In genomic region chr5:57945419-57945818, GRCm38 (mm10) we compare ENCODE assay signal across 14 mouse cellular contexts.
A peak's percentile ranks its signal among the peaks of the same experiment; 100 is the strongest.
DNase-seq lines count a peak whose midpoint lies in the region; ATAC-seq lines count a peak whose summit lies in the region.
"Had no signal": no experiment of that assay in that cellular context is flagged by ENCODE, and none has a peak within 500 bp of the region (broad histone marks: within the 10 kb centered on the region; RNA-seq: fewer than 3 reads in every experiment).

No protein-coding gene starts in this region.

- no peaks in the 10 kb centered on the region for H3K9me3 ChIP-seq in heart, embryonic 13.5 days
- no peaks in the 10 kb centered on the region for H3K9me3 ChIP-seq in heart, embryonic 12.5 days (replicated peaks)
- H3K9me3 ChIP-seq in midbrain, embryonic 14.5 days (ENCODE audit: control insufficient read depth, low read length), result no peaks in the 10 kb centered on the region
- H3K9me3 ChIP-seq in midbrain, embryonic 16.5 days (replicated peaks; ENCODE audit: control insufficient read depth, low read length, poor library complexity, severe bottlenecking), result no peaks in the 10 kb centered on the region
- H3K9me3 ChIP-seq in heart, embryonic 15.5 days (replicated peaks), result no peaks in the 10 kb centered on the region
- H3K9me3 ChIP-seq: embryonic facial prominence, embryonic 15.5 days; forebrain, embryonic 13.5 days had no signal

- H3K9ac ChIP-seq in heart, embryonic 13.5 days, result no peak overlapping the region
- H3K9ac ChIP-seq in heart, embryonic 12.5 days, result no peak overlapping the region
- H3K9ac ChIP-seq in midbrain, embryonic 14.5 days (replicated peaks; ENCODE audit: low read length), result no peak overlapping the region
- no peak overlapping the region for H3K9ac ChIP-seq in midbrain, embryonic 16.5 days (ENCODE audit: low read depth, low read length)
- H3K9ac ChIP-seq in heart, embryonic 15.5 days, result no peak overlapping the region
- H3K9ac ChIP-seq: embryonic facial prominence, embryonic 15.5 days; forebrain, embryonic 13.5 days; liver, embryonic 14.5 days had no signal

- WGBS in heart, embryonic 13.5 days, result 37% methylated on average over 3 of the region's 3 CpGs
- 57% methylated on average over 3 of the region's 3 CpGs for WGBS in heart, embryonic 12.5 days
- 49% methylated on average over 3 of the region's 3 CpGs for WGBS in midbrain, embryonic 14.5 days
- 48% methylated on average over 3 of the region's 3 CpGs for WGBS in midbrain, embryonic 16.5 days
- 38% methylated on average over 3 of the region's 3 CpGs for WGBS in heart, embryonic 15.5 days

- H3K4me3 ChIP-seq in heart, embryonic 13.5 days, result no peak overlapping the region
- no peak overlapping the region for H3K4me3 ChIP-seq in heart, embryonic 12.5 days
- H3K4me3 ChIP-seq in midbrain, embryonic 14.5 days (replicated peaks; ENCODE audit: low read depth, low read length), result no peak overlapping the region
- no peak overlapping the region for H3K4me3 ChIP-seq in midbrain, embryonic 16.5 days (ENCODE audit: low read depth, low read length)
- H3K4me3 ChIP-seq in heart, embryonic 15.5 days, result no peak overlapping the region
- H3K4me3 ChIP-seq: embryonic facial prominence, embryonic 15.5 days; forebrain, embryonic 13.5 days had no signal

- no peak for ATAC-seq in heart, embryonic 13.5 days (ENCODE audit: extremely low read depth, insufficient number of reproducible peaks, low FRiP score, low TSS enrichment)
- no peak for ATAC-seq in heart, embryonic 12.5 days (ENCODE audit: insufficient number of reproducible peaks, low FRiP score)
- ATAC-seq in midbrain, embryonic 14.5 days (ENCODE audit: low FRiP score, low TSS enrichment), result no peak
- ATAC-seq in midbrain, embryonic 16.5 days, result no peak
- ATAC-seq in heart, embryonic 15.5 days (replicated peaks; ENCODE audit: insufficient number of reproducible peaks, insufficient read depth, low FRiP score, low read depth), result peak; percentile 79
- ATAC-seq: forebrain, embryonic 13.5 days had no signal

- H3K36me3 ChIP-seq in heart, embryonic 13.5 days, result peaks cover 4% of the 10 kb centered on the region; the same call in 1 of the 2 replicates
- H3K36me3 ChIP-seq in heart, embryonic 12.5 days, result peaks cover 3% of the 10 kb centered on the region; the same call in 1 of the 2 replicates
- H3K36me3 ChIP-seq in midbrain, embryonic 14.5 days (ENCODE audit: control insufficient read depth, insufficient read depth, low read length), result no peaks in the 10 kb centered on the region
- peaks cover 3% of the 10 kb centered on the region; the same call in 1 of the 2 replicates for H3K36me3 ChIP-seq in midbrain, embryonic 16.5 days (ENCODE audit: control insufficient read depth, insufficient read depth, low read length)
- no peaks in the 10 kb centered on the region for H3K36me3 ChIP-seq in heart, embryonic 15.5 days
- H3K36me3 ChIP-seq: embryonic facial prominence, embryonic 15.5 days had no signal

- H3K27me3 ChIP-seq in heart, embryonic 13.5 days (replicated peaks), result no peaks in the 10 kb centered on the region
- no peaks in the 10 kb centered on the region for H3K27me3 ChIP-seq in heart, embryonic 12.5 days (replicated peaks)
- no peaks in the 10 kb centered on the region for H3K27me3 ChIP-seq in midbrain, embryonic 14.5 days (ENCODE audit: control insufficient read depth, insufficient read depth, low read length)
- no peaks in the 10 kb centered on the region for H3K27me3 ChIP-seq in midbrain, embryonic 16.5 days (ENCODE audit: control insufficient read depth, insufficient read depth, low read depth, low read length)
- H3K27me3 ChIP-seq in heart, embryonic 15.5 days, result no peaks in the 10 kb centered on the region
- H3K27me3 ChIP-seq: embryonic facial prominence, embryonic 15.5 days; forebrain, embryonic 13.5 days had no signal

- DNase-seq in midbrain, embryonic 14.5 days, result peak; percentile 13
- DNase-seq in layer of hippocampus, postnatal 36 days, result no peak
- no peak for DNase-seq in layer of hippocampus, adult 8-10 months (ENCODE audit: low spot score in 2 of 2)
- DNase-seq: cerebellum, adult 11 months; cerebellum, postnatal 36 days; right cerebral cortex, postnatal 14 days; thymus, adult 18-20 months had no signal

- peaks cover 11% of the 10 kb centered on the region; the same call in 1 of the 2 replicates for H3K4me1 ChIP-seq in heart, embryonic 13.5 days
- no peaks in the 10 kb centered on the region for H3K4me1 ChIP-seq in heart, embryonic 12.5 days (replicated peaks)
- no peaks in the 10 kb centered on the region for H3K4me1 ChIP-seq in midbrain, embryonic 14.5 days (ENCODE audit: control insufficient read depth, insufficient read depth, low read length)
- H3K4me1 ChIP-seq in midbrain, embryonic 16.5 days (ENCODE audit: control insufficient read depth, insufficient read depth, low read length), result no peaks in the 10 kb centered on the region; the same call in 1 of the 2 replicates
- H3K4me1 ChIP-seq in heart, embryonic 15.5 days (replicated peaks), result no peaks in the 10 kb centered on the region
- H3K4me1 ChIP-seq: embryonic facial prominence, embryonic 15.5 days; forebrain, embryonic 13.5 days had no signal

- peak overlapping the region; percentile 36; the same call in 1 of the 2 replicates for H3K27ac ChIP-seq in heart, embryonic 13.5 days (replicated peaks)
- H3K27ac ChIP-seq in heart, embryonic 12.5 days (ENCODE audit: poor library complexity, severe bottlenecking), result no peak overlapping the region
- no peak overlapping the region for H3K27ac ChIP-seq in midbrain, embryonic 14.5 days (replicated peaks; ENCODE audit: low read depth, low read length)
- H3K27ac ChIP-seq in midbrain, embryonic 16.5 days (ENCODE audit: low read length), result no peak overlapping the region
- peak overlapping the region; percentile 71 for H3K27ac ChIP-seq in heart, embryonic 15.5 days
- H3K27ac ChIP-seq: embryonic facial prominence, embryonic 15.5 days; forebrain, embryonic 13.5 days; liver, embryonic 14.5 days had no signal

- peak overlapping the region; percentile 41 for H3K4me2 ChIP-seq in heart, embryonic 13.5 days
- H3K4me2 ChIP-seq in heart, embryonic 12.5 days, result no peak overlapping the region
- no peak overlapping the region for H3K4me2 ChIP-seq in midbrain, embryonic 14.5 days (ENCODE audit: low read length)
- no peak overlapping the region for H3K4me2 ChIP-seq in midbrain, embryonic 16.5 days (ENCODE audit: low read length)
- H3K4me2 ChIP-seq in heart, embryonic 15.5 days, result 0 out of 2 replicates have a peak overlapping the region, but pooled peaks have one; percentile 32
- H3K4me2 ChIP-seq: embryonic facial prominence, embryonic 15.5 days; forebrain, embryonic 13.5 days had no signal

Comparison
In these comparisons a context has a peak if more than half of its experiments do, and no peak if none do; other contexts are left out.
1. H3K27ac ChIP-seq: peak in heart, embryonic 13.5 days (single experiment) and heart, embryonic 15.5 days (single experiment); none in heart, embryonic 12.5 days (single experiment), midbrain, embryonic 14.5 days (single experiment) and midbrain, embryonic 16.5 days (single experiment).
2. H3K4me2 ChIP-seq: peak in heart, embryonic 13.5 days (single experiment) and heart, embryonic 15.5 days (single experiment); none in heart, embryonic 12.5 days (single experiment), midbrain, embryonic 14.5 days (single experiment) and midbrain, embryonic 16.5 days (single experiment).